ENCODE assay signal across 29 mouse cellular contexts in genomic region chr1:127498746-127499145, GRCm38 (mm10).
DNase-seq lines count a peak whose midpoint lies in the region; ATAC-seq lines count a peak whose summit lies in the region.
"Had no signal": no experiment of that assay in that cellular context is flagged by ENCODE, and none has a peak within 500 bp of the region (broad histone marks: within the 10 kb centered on the region; RNA-seq: fewer than 3 reads in every experiment).

No protein-coding gene starts in this region.

- H3K27ac ChIP-seq in heart, embryonic 11.5 days (ENCODE audit: low read depth, low read length): no peak overlapping the region
- H3K27ac ChIP-seq: embryonic facial prominence, embryonic 12.5 days; embryonic facial prominence, embryonic 15.5 days; forebrain, embryonic 12.5 days; forebrain, embryonic 15.5 days; heart, embryonic 15.5 days; hindbrain, embryonic 10.5 days; hindbrain, embryonic 13.5 days; intestine, embryonic 15.5 days had no signal

- no peak overlapping the region for H3K4me2 ChIP-seq in heart, embryonic 11.5 days
- H3K4me2 ChIP-seq: embryonic facial prominence, embryonic 12.5 days; embryonic facial prominence, embryonic 15.5 days; forebrain, embryonic 12.5 days; forebrain, embryonic 15.5 days; heart, embryonic 12.5 days; heart, embryonic 15.5 days; hindbrain, embryonic 13.5 days; intestine, embryonic 15.5 days had no signal

- no peaks in the 10 kb centered on the region for H3K36me3 ChIP-seq in heart, embryonic 11.5 days (ENCODE audit: control insufficient read depth, insufficient read depth, low read length)
- H3K36me3 ChIP-seq in megakaryocyte, embryonic 14.5 days (replicated peaks; ENCODE audit: low read length): peaks cover 71% of the 10 kb centered on the region
- H3K36me3 ChIP-seq: embryonic facial prominence, embryonic 12.5 days; embryonic facial prominence, embryonic 15.5 days; forebrain, embryonic 12.5 days; forebrain, embryonic 15.5 days; heart, embryonic 12.5 days; heart, embryonic 15.5 days; hindbrain, embryonic 13.5 days; intestine, embryonic 15.5 days had no signal

- WGBS in heart, embryonic 11.5 days (ENCODE audit: insufficient replicate concordance): 33% methylated on average over 9 of the region's 9 CpGs

- H3K9me3 ChIP-seq in heart, embryonic 11.5 days (replicated peaks; ENCODE audit: control insufficient read depth, low read length): no peaks in the 10 kb centered on the region
- H3K9me3 ChIP-seq in megakaryocyte, embryonic 14.5 days: peaks cover 7% of the 10 kb centered on the region
- H3K9me3 ChIP-seq: embryonic facial prominence, embryonic 12.5 days; embryonic facial prominence, embryonic 15.5 days; forebrain, embryonic 12.5 days; forebrain, embryonic 15.5 days; heart, embryonic 12.5 days; heart, embryonic 15.5 days; hindbrain, embryonic 13.5 days; intestine, embryonic 15.5 days had no signal

- H3K9ac ChIP-seq in heart, embryonic 11.5 days (ENCODE audit: low read depth, low read length): no peak overlapping the region
- H3K9ac ChIP-seq: embryonic facial prominence, embryonic 12.5 days; embryonic facial prominence, embryonic 15.5 days; forebrain, embryonic 12.5 days; forebrain, embryonic 15.5 days; heart, embryonic 12.5 days; heart, embryonic 15.5 days; hindbrain, embryonic 13.5 days; intestine, embryonic 15.5 days had no signal

- no peak overlapping the region for H3K4me3 ChIP-seq in heart, embryonic 11.5 days (ENCODE audit: low read depth, low read length)
- peak overlapping the region; percentile 3 for H3K4me3 ChIP-seq in megakaryocyte, embryonic 14.5 days (replicated peaks)
- H3K4me3 ChIP-seq: embryonic facial prominence, embryonic 12.5 days; embryonic facial prominence, embryonic 15.5 days; forebrain, embryonic 12.5 days; forebrain, embryonic 15.5 days; heart, embryonic 12.5 days; heart, embryonic 15.5 days; hindbrain, embryonic 10.5 days; hindbrain, embryonic 13.5 days; intestine, embryonic 15.5 days had no signal

- H3K4me1 ChIP-seq in heart, embryonic 11.5 days (ENCODE audit: control insufficient read depth, insufficient read depth, low read length): peaks cover 2% of the 10 kb centered on the region; the same call in 1 of the 2 replicates
- H3K4me1 ChIP-seq in megakaryocyte, embryonic 14.5 days: peaks cover 48% of the 10 kb centered on the region
- H3K4me1 ChIP-seq: embryonic facial prominence, embryonic 12.5 days; embryonic facial prominence, embryonic 15.5 days; heart, embryonic 15.5 days; intestine, embryonic 15.5 days had no signal

- no peak for DNase-seq in heart, adult 11 months
- DNase-seq in R1 (ENCODE audit: low read depth, low spot score): peak; percentile 42
- DNase-seq in mesoderm, embryonic 11.5 days (ENCODE audit: low read depth, low spot score): peak; percentile 19
- DNase-seq in spleen, postnatal 10 days (ENCODE audit: low spot score in 2 of 2): no peak
- DNase-seq: adrenal gland, adult 2 months; adrenal gland, postnatal 25 days; cerebellum, adult 11-12 months; cerebellum, adult 8-10 months; cerebellum, postnatal 10 days; cerebellum, postnatal 36 days; embryo, embryonic 11 days; gastrocnemius, postnatal 10 days; gastrocnemius, postnatal 36 days; heart, postnatal 10 days; heart, postnatal 36 days had no signal

- ATAC-seq in heart, embryonic 11.5 days (replicated peaks; ENCODE audit: insufficient number of reproducible peaks, low FRiP score, low TSS enrichment): peak; percentile 40; the same call in 1 of the 2 replicates
- no peak for ATAC-seq in megakaryocyte, adult 5-6 weeks (ENCODE audit: poor library complexity, severe bottlenecking)
- ATAC-seq: CD4-positive, CD25-positive, alpha-beta regulatory T cell, adult 4 months; forebrain, embryonic 15.5 days; hindbrain, embryonic 16.5 days; intestine, embryonic 15.5 days had no signal

- H3K27me3 ChIP-seq in heart, embryonic 11.5 days (ENCODE audit: control insufficient read depth, insufficient read depth, low read length): no peaks in the 10 kb centered on the region
- no peaks in the 10 kb centered on the region for H3K27me3 ChIP-seq in megakaryocyte, embryonic 14.5 days (replicated peaks)
- H3K27me3 ChIP-seq: embryonic facial prominence, embryonic 12.5 days; embryonic facial prominence, embryonic 15.5 days; forebrain, embryonic 12.5 days; forebrain, embryonic 15.5 days; heart, embryonic 12.5 days; heart, embryonic 15.5 days; intestine, embryonic 15.5 days had no signal

Comparison
In these comparisons a context has a peak if more than half of its experiments do, and no peak if none do; other contexts are left out.
1. DNase-seq: peak in R1 (single experiment) and mesoderm, embryonic 11.5 days (single experiment); none in heart, adult 11 months (single experiment) and spleen, postnatal 10 days (0 of 2).